Mouse (Mus musculus) neutrophil, adult 5-6 weeks (primary cell): ENCODE data around the gene Osgepl1. TPM values are rescaled to one million over a fixed set of nuclear protein-coding genes. Genes with fewer than 3 reads are reported as not detected.
"Not testable (repeated sequence)": the region's sequence is repeated elsewhere in the genome, so short reads cannot be mapped to it uniquely, and the experiment has no call there.

ENCODE experiments used
- ATAC-seq: fragments of 151-379, 151-347 bp; 2 replicates; pipeline ENCODE4 v1.8.0; 2017; ENCODE audit warnings: mild to moderate bottlenecking, moderate TSS enrichment; ENCODE audit not compliant: insufficient number of reproducible peaks, poor library complexity, low FRiP score, severe bottlenecking; ENCODE audit errors: extremely low read depth
- total RNA-seq: library from RNA; stranded (forward); fragments of 200-1000 nt; gene quantifications from 2 replicates; pipeline ENCODE4 v1.2.3, GENCODE M21; 2017

Osgepl1 gene
- 17.2 and 21.6 TPM in 2 replicates for total RNA-seq

GRCm38 (mm10) chr1:53312989-53313967 is at the start of gene Osgepl1:
Gene Osgepl1 (plus strand): TSS chr1:53313624.
- ATAC-seq, result peak; percentile 83

GRCm38 (mm10) chr1:53264958-53265612 is 48.3 kb upstream of the Osgepl1 start:
- ATAC-seq, result peak; percentile 67

- no peak for ATAC-seq
Measured at GRCm38 (mm10) chr1:53269901-53270300, 43.5 kb upstream of the Osgepl1 start.

- ATAC-seq, result no peak
Measured at GRCm38 (mm10) chr1:53272646-53273045, 40.8 kb upstream of the Osgepl1 start.

- ATAC-seq, result no peak
Measured at GRCm38 (mm10) chr1:53291197-53291596, 22.2 kb upstream of the Osgepl1 start.

- peak; percentile 100 for ATAC-seq
Measured at GRCm38 (mm10) chr1:53296581-53297383, 16.6 kb upstream of the Osgepl1 start, which contains the start of the genes Pms1, Ormdl1 and Gm28778. Gene Pms1 (minus strand): TSS chr1:53297018. Gene Ormdl1 (plus strand): TSS chr1:53297095. Gene Gm28778 (plus strand): TSS chr1:53297111.

GRCm38 (mm10) chr1:53300506-53300905 is 12.9 kb upstream of the Osgepl1 start:
- ATAC-seq, result no peak

- ATAC-seq, result no peak
Measured at GRCm38 (mm10) chr1:53321662-53322344, 8.4 kb downstream of the Osgepl1 start.

GRCm38 (mm10) chr1:53323254-53323653 is 9.8 kb downstream of the Osgepl1 start:
- ATAC-seq, result no peak

- ATAC-seq, result no peak
Measured at GRCm38 (mm10) chr1:53324277-53324676, 10.9 kb downstream of the Osgepl1 start.

GRCm38 (mm10) chr1:53324827-53325494 is 11.5 kb downstream of the Osgepl1 start:
- ATAC-seq, result no peak

GRCm38 (mm10) chr1:53333527-53333926 is 20.1 kb downstream of the Osgepl1 start:
- ATAC-seq, result not testable (repeated sequence)

- ATAC-seq, result no peak
Measured at GRCm38 (mm10) chr1:53335465-53335864, 22.0 kb downstream of the Osgepl1 start.

GRCm38 (mm10) chr1:53337403-53337802 is 24.0 kb downstream of the Osgepl1 start:
- not testable (repeated sequence) for ATAC-seq

GRCm38 (mm10) chr1:53341071-53341470 is 27.6 kb downstream of the Osgepl1 start:
- ATAC-seq, result no peak

- ATAC-seq, result peak; percentile 98
Measured at GRCm38 (mm10) chr1:53352327-53353261, 39.2 kb downstream of the Osgepl1 start, which contains the start of the genes Asdurf, Gm28551 and Asnsd1. Gene Asdurf (minus strand): TSS chr1:53352619. Gene Gm28551 (minus strand): TSS chr1:53352667. Gene Asnsd1 (minus strand): TSS chr1:53352752.

- no peak for ATAC-seq
Measured at GRCm38 (mm10) chr1:53358988-53359387, 45.6 kb downstream of the Osgepl1 start.
